Mouse (Mus musculus) brown adipose tissue, adult 24 weeks (tissue): ENCODE data around the gene Plcb3. TPM values are rescaled to one million over a fixed set of nuclear protein-coding genes. Genes with fewer than 3 reads are reported as not detected.

Experiments used
- H3K27ac ChIP-seq: fragments of 200-500 bp; replicated peaks from 2 replicates; pipeline ENCODE4 v1.5.1; 2012; ENCODE audit warnings: low read depth, mild to moderate bottlenecking, low read length
- H3K4me1 ChIP-seq: fragments of 200-500 bp; 2 replicates; pipeline ENCODE4 v1.6.1; 2012; ENCODE audit warnings: low read length, mixed read lengths; ENCODE audit not compliant: control insufficient read depth, insufficient read depth, insufficient read length
- H3K4me3 ChIP-seq: fragments of 200-500 bp; 2 replicates; pipeline ENCODE4 v1.5.1; 2012; ENCODE audit warnings: low read depth, mild to moderate bottlenecking, low read length, moderate library complexity; ENCODE audit not compliant: insufficient read depth
- polyA plus RNA-seq: library from polyadenylated mRNA; stranded (reverse); fragments of >200 nt; gene quantifications from 2 replicates; pipeline ENCODE4 v1.2.4, GENCODE M21; 2012; ENCODE audit not compliant: missing spikeins, insufficient read depth, insufficient read length

The Plcb3 gene
- polyA plus RNA-seq, 1 experiment = 23.8 TPM

- Histone ChIP-seq H3K27ac (no peak within 1 kb of the TSS), H3K4me3 (peak within 1 kb of the TSS; percentile 25), H3K4me1 (peaks cover 8% of the 10 kb centered on the region)
These were observed 51.0 kb downstream of the Plcb3 start, which contains the start of gene Catsperz for GRCm38 (mm10) chr19:6925307-6925573. Gene Catsperz (minus strand): TSS chr19:6925380.

GRCm38 (mm10) chr19:6924461-6925306 is 51.6 kb downstream of the Plcb3 start:
- Histone ChIP-seq H3K4me1 (peaks cover 11% of the 10 kb centered on the region), H3K27ac (no peak overlapping the region), H3K4me3 (peak overlapping the region; percentile 25)

GRCm38 (mm10) chr19:6922901-6923735 is 53.2 kb downstream of the Plcb3 start:
- Histone ChIP-seq H3K27ac (peak overlapping the region; percentile 99), H3K4me3 (peak overlapping the region; percentile 73; the same call in 1 of the 2 replicates), H3K4me1 (peaks cover 11% of the 10 kb centered on the region)

- H3K4me1 ChIP-seq = peaks cover 11% of the 10 kb centered on the region
- H3K27ac ChIP-seq = peak within 1 kb of the TSS; percentile 99
- peak within 1 kb of the TSS; percentile 93 for H3K4me3 ChIP-seq
These were observed 54.4 kb downstream of the Plcb3 start, which contains the start of gene Esrra for GRCm38 (mm10) chr19:6921647-6922567. Gene Esrra (minus strand): TSS chr19:6921813.

GRCm38 (mm10) chr19:6920741-6921636 is 55.3 kb downstream of the Plcb3 start:
- peak overlapping the region; percentile 95 for H3K27ac ChIP-seq
- H3K4me1 ChIP-seq = peaks cover 9% of the 10 kb centered on the region; the same call in 1 of the 2 replicates
- peak overlapping the region; percentile 93 for H3K4me3 ChIP-seq

- Histone ChIP-seq H3K4me3 (peak overlapping the region; percentile 93), H3K27ac (no peak overlapping the region), H3K4me1 (peaks cover 7% of the 10 kb centered on the region; the same call in 1 of the 2 replicates)
These were observed 56.2 kb downstream of the Plcb3 start for GRCm38 (mm10) chr19:6919876-6920740.

- H3K4me1 ChIP-seq = peaks cover 3% of the 10 kb centered on the region; the same call in 1 of the 2 replicates
- no peak overlapping the region for H3K4me3 ChIP-seq
- H3K27ac ChIP-seq = no peak overlapping the region
These were observed 56.8 kb downstream of the Plcb3 start for GRCm38 (mm10) chr19:6919431-6919830.

- Histone ChIP-seq H3K4me1 (peaks cover 3% of the 10 kb centered on the region; the same call in 1 of the 2 replicates), H3K27ac (no peak overlapping the region), H3K4me3 (no peak overlapping the region)
These were observed 57.9 kb downstream of the Plcb3 start for GRCm38 (mm10) chr19:6918321-6918720.

- Histone ChIP-seq H3K4me3 (no peak overlapping the region), H3K27ac (no peak overlapping the region; the same call in 1 of the 2 replicates), H3K4me1 (peaks cover 3% of the 10 kb centered on the region; the same call in 1 of the 2 replicates)
These were observed 59.8 kb downstream of the Plcb3 start for GRCm38 (mm10) chr19:6916496-6916895.

- no peak overlapping the region for H3K4me3 ChIP-seq
- no peak overlapping the region for H3K27ac ChIP-seq
- peaks cover 3% of the 10 kb centered on the region; the same call in 1 of the 2 replicates for H3K4me1 ChIP-seq
These were observed 61.0 kb downstream of the Plcb3 start for GRCm38 (mm10) chr19:6915276-6915675.

- Histone ChIP-seq H3K27ac (no peak overlapping the region), H3K4me3 (no peak overlapping the region), H3K4me1 (no peaks in the 10 kb centered on the region; the same call in 1 of the 2 replicates)
These were observed 61.7 kb downstream of the Plcb3 start for GRCm38 (mm10) chr19:6914540-6914939.

- H3K4me3 ChIP-seq = no peak overlapping the region
- H3K4me1 ChIP-seq = no peaks in the 10 kb centered on the region; the same call in 1 of the 2 replicates
- no peak overlapping the region for H3K27ac ChIP-seq
These were observed 62.3 kb downstream of the Plcb3 start for GRCm38 (mm10) chr19:6913991-6914390.

- no peak overlapping the region for H3K4me3 ChIP-seq
- peaks cover 2% of the 10 kb centered on the region; the same call in 1 of the 2 replicates for H3K4me1 ChIP-seq
- H3K27ac ChIP-seq = no peak overlapping the region
These were observed 63.2 kb downstream of the Plcb3 start for GRCm38 (mm10) chr19:6913036-6913435.
